Mouse (Mus musculus) hematopoietic multipotent progenitor cell, adult 10-12 weeks (in vitro differentiated cells): Measurements from ENCODE around the gene Vmn2r35. TPM values are rescaled to one million over a fixed set of nuclear protein-coding genes. Genes with fewer than 3 reads are reported as not detected.

Source experiments
- polyA plus RNA-seq: library from polyadenylated mRNA; stranded (reverse); fragments of >175 nt; gene quantifications from 2 replicates; pipeline ENCODE4 v1.2.3, GENCODE M21; 2012; ENCODE audit warnings: low replicate concordance

The Vmn2r35 gene
- polyA plus RNA-seq: not detected in 2 replicates

DNA sequence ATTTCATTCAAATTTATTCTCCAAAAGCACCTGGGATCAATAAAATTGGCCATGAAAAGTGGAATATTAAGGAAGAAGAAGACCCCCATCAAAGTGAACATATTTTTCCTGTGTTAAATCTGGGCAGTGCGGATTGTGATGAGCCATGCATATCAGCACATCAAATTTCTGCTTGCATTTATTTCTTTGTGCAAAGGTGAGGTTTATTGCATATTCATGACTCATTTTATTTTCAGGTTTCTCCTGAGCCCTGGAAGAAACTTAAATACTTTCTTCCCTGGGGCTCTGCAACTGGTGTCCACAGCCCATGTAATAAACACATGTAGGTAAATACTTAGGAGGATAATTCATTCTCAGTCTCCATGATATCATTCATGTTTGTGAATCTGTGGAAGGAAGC lies at the start of gene Vmn2r35:
TSS of gene Vmn2r35 (minus strand) at position 101 of the 400 bp plus-strand sequence.

Other genes with a start within 250 kb of the Vmn2r35 start
- not detected in 2 replicates for gene Vmn2r34, start 130.4 kb downstream of the Vmn2r35 start, polyA plus RNA-seq
- not detected in 2 replicates for gene Vmn2r36, start 82.6 kb upstream of the Vmn2r35 start, polyA plus RNA-seq